Mouse (Mus musculus) intestine, postnatal 0 days (tissue): Measurements from ENCODE around the gene Nme3. TPM values are rescaled to one million over a fixed set of nuclear protein-coding genes. Genes with fewer than 3 reads are reported as not detected.

ENCODE experiments used
- ATAC-seq: fragments of 200-750 bp; cut with Nextera tagmentation; 2 replicates; pipeline ENCODE4 v1.8.0; 2017; ENCODE audit warnings: mild to moderate bottlenecking, moderate TSS enrichment, moderate library complexity
- H3K27ac ChIP-seq: fragments of 300-500 bp; sonication (generic); 2 replicates; pipeline ENCODE4 v1.5.1; 2014; ENCODE audit warnings: mild to moderate bottlenecking, low read depth, low read length, moderate library complexity
- H3K27me3 ChIP-seq: fragments of 300-500 bp; sonication (generic); replicated peaks from 2 replicates; pipeline ENCODE4 v1.6.1; 2014; ENCODE audit warnings: low read length, mixed read lengths; ENCODE audit not compliant: control insufficient read depth, insufficient read depth
- H3K36me3 ChIP-seq: fragments of 300-500 bp; sonication (generic); 2 replicates; pipeline ENCODE4 v1.6.1; 2014; ENCODE audit warnings: mild to moderate bottlenecking, moderate library complexity; ENCODE audit not compliant: control insufficient read depth, insufficient read depth
- H3K4me1 ChIP-seq: fragments of 300-500 bp; sonication (generic); replicated peaks from 2 replicates; pipeline ENCODE4 v1.6.1; 2014; ENCODE audit warnings: antibody characterized with exemption, low read length, mixed read lengths; ENCODE audit not compliant: control insufficient read depth, insufficient read depth
- H3K4me2 ChIP-seq: fragments of 300-500 bp; sonication (generic); replicated peaks from 2 replicates; pipeline ENCODE4 v1.6.1; 2014; ENCODE audit warnings: low read depth, mild to moderate bottlenecking, moderate library complexity
- H3K4me3 ChIP-seq: fragments of 300-500 bp; sonication (generic); 2 replicates; pipeline ENCODE4 v1.5.1; 2014; ENCODE audit warnings: low read depth, low read length
- H3K9ac ChIP-seq: fragments of 300-500 bp; sonication (generic); 2 replicates; pipeline ENCODE4 v1.6.1; 2014; ENCODE audit warnings: mild to moderate bottlenecking, low read depth, low read length
- H3K9me3 ChIP-seq: fragments of 300-500 bp; sonication (generic); 2 replicates; pipeline ENCODE4 v1.6.1; 2016; ENCODE audit warnings: mixed run types; ENCODE audit not compliant: control insufficient read depth
- CTCF ChIP-seq: sonication (generic); IDR thresholded peaks from 2 replicates; pipeline ENCODE4 v1.5.1; 2016; ENCODE audit warnings: low read depth, mild to moderate bottlenecking, control low read depth, antibody characterized with exemption, moderate library complexity
- WGBS: fragments of 180-500 bp; shearing (Covaris S2); extraction: QIAGEN DNeasy Blood & Tissue Kit; methylation state at CpG from one replicate; pipeline ENCODE4 v1.1.7; 2014; 5-methylcytosine and 5-hydroxymethylcytosine counted together
- polyA plus RNA-seq: library from polyadenylated mRNA; unstranded; fragments of >200 nt; fragmentation: Nextera tagmentation; extraction: Ambion mirVana; gene quantifications from 2 replicates; pipeline ENCODE4 v1.2.1, GENCODE M21; 2015

Nme3 gene
- polyA plus RNA-seq, 1 experiment from 2014 or later: 47.4 TPM

DNA sequence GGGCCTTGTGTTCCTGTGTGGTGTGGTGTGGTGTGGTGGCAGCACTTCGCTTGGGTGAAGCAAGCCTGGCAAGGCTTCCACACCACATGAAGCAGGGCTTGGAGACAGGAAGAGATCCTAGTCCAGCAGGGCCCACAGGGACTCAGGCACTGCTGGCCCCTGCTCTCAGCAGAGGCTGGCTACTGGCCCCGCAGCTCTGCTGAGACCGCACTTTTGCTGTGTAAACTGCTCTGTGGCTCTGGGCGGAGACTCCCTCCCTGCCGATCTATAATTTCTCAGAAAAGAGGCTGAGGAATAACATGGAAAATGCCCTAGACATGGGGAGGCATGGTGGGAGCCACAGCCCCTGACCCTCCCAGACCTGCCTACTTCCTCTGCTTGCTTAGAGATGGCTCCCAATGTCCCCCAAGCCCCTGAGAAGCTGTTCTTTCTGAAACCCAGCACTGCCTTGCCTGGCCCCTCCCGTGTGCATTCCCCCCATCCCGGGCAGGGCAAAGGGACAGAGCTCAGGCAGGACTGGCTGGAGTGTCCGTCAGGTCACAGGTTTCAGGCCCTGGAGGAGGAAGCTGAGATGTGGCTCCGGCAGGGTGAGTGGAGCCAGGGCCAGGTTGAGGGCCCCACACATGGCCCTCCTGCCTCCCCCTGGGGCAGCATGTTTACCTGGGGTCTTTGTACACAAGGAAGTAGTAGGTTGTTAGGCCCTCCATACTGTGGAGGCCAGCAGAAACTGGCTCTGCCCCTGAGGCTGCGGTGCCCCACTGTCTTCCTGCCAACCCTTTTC, 18.8 kb upstream of the Nme3 start:
- 31% methylated on average over 10 of the region's 10 CpGs for WGBS
- peak overlapping the region; percentile 54 for H3K4me2 ChIP-seq
- ATAC-seq: peak; percentile 75
- H3K27ac ChIP-seq: peak overlapping the region; percentile 94
- peak overlapping the region; percentile 9; the same call in 1 of the 2 replicates for H3K4me3 ChIP-seq
- 0 out of 2 replicates have a peak, but pooled peaks cover 5% of the 10 kb centered on the region for H3K4me1 ChIP-seq
- H3K36me3 ChIP-seq: peaks cover 5% of the 10 kb centered on the region
- no peaks in the 10 kb centered on the region for H3K9me3 ChIP-seq
- H3K9ac ChIP-seq: peak overlapping the region; percentile 40
- no peaks in the 10 kb centered on the region for H3K27me3 ChIP-seq
- TF ChIP-seq CTCF: no peak

DNA sequence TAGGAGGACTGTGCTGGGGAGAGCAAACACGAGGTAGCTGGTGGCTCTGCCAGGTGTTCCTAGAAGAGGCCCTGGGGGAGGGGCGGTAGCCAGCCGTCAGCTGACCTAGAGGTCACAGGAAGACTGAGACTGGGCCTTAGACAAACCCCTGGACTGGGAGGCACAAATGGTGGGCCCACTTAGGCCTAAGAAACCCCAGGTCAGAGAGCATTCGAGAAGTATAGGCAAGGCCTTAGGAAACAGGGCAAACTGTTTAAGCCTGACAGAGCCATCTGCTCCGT, 18.2 kb upstream of the Nme3 start:
- H3K4me3 ChIP-seq: peak overlapping the region; percentile 9; the same call in 1 of the 2 replicates
- peak overlapping the region; percentile 94 for H3K27ac ChIP-seq
- H3K27me3 ChIP-seq: no peaks in the 10 kb centered on the region
- H3K4me2 ChIP-seq: peak overlapping the region; percentile 54
- peak; percentile 65 for ATAC-seq
- 27% methylated on average over 5 of the region's 5 CpGs for WGBS
- peak overlapping the region; percentile 46 for H3K9ac ChIP-seq
- no peak for TF ChIP-seq CTCF
- H3K4me1 ChIP-seq: 0 out of 2 replicates have a peak, but pooled peaks cover 5% of the 10 kb centered on the region
- no peaks in the 10 kb centered on the region for H3K9me3 ChIP-seq
- H3K36me3 ChIP-seq: peaks cover 10% of the 10 kb centered on the region

DNA sequence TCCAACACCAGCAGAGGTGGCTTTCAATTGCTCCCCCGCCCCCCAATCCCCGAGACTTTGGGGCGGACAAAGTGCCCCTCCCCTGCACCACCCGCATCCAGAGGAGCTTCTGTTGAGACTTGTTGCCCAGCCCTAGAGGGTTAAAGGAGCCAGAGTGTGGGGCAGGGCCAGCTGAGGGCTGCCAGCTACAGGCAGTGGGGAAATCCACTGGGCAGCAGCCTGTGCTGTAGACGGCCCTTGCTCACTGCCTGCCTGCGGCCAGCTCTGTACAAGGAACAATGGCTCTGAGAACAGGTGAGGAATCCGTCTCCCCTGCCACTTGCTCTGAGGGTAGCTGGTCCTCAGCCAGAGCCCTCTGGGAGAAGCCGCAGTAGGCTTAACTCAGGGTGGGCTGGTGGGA, 17.8 kb upstream of the Nme3 start:
- ATAC-seq: peak; percentile 15; the same call in 1 of the 2 replicates
- Histone ChIP-seq H3K9ac (peak overlapping the region; percentile 46), H3K9me3 (no peaks in the 10 kb centered on the region), H3K4me1 (0 out of 2 replicates have a peak, but pooled peaks cover 5% of the 10 kb centered on the region), H3K4me2 (peak overlapping the region; percentile 54), H3K27me3 (no peaks in the 10 kb centered on the region), H3K27ac (peak overlapping the region; percentile 94), H3K4me3 (0 out of 2 replicates have a peak overlapping the region, but pooled peaks have one; percentile 3), H3K36me3 (peaks cover 15% of the 10 kb centered on the region)
- WGBS: 55% methylated on average over 8 of the region's 8 CpGs
- no peak for TF ChIP-seq CTCF

DNA sequence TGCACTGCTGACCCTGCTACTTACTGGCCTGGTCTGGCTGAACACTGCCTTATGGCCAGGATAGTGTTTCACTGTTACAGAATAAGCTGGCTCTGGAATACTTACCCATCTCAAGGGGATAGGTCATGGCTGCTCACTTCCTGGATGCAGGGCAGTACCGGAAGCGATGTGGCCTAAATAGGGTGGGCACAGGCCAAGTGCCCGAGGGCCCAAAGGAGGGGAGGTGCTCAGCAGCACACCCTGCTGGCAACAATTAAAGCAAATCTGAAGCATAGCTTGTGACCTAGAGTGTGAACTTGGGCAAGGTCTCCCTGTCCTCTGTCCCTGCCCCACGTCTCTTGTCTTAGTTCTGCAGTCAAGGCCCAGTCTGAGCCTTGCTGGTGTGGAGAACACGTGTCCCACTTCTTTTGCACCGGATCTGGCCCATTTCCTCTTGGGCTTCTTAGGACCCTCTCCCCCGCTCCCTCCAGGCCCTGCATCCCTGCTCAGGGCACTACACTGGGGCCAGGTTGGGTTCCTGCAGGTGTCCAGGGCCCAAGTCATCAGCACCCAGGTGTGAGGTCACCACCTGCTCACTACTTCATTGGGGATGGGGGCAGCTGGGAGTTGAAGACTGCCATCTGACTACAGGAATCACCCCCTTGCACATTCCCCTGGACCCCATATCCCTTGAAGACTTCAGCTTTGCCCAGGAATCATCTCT, 14.4 kb upstream of the Nme3 start:
- peak; percentile 82 for TF ChIP-seq CTCF
- no peaks in the 10 kb centered on the region for H3K27me3 ChIP-seq
- H3K4me2 ChIP-seq: no peak overlapping the region
- 52% methylated on average over 7 of the region's 7 CpGs for whole genome bisulfite sequencing
- H3K9ac ChIP-seq: no peak overlapping the region
- H3K4me3 ChIP-seq: no peak overlapping the region
- no peaks in the 10 kb centered on the region for H3K9me3 ChIP-seq
- H3K27ac ChIP-seq: no peak overlapping the region
- peaks cover 5% of the 10 kb centered on the region; the same call in 1 of the 2 replicates for H3K4me1 ChIP-seq
- peaks cover 29% of the 10 kb centered on the region for H3K36me3 ChIP-seq
- no peak for ATAC-seq

DNA sequence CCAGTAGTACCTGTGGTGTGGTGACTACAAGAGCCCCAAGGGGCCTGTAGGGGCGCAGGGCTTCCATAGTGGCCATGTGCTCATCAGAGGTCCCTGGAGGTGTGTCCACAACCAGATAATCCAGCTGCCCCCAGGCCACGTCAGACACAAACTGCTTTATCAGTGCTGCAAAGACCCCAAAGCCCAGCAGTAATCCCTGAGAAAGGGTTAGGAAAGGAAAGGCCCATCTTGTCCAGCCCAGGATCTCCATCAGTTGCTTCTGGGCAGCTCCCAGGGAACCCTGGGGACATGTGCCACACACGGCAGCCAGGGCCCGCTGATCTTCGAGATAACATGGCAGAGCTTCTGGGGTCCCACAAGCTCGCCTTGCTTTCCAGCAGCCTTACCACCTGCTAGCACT, 11.9 kb upstream of the Nme3 start:
- no peak for ATAC-seq
- Histone ChIP-seq H3K4me1 (peaks cover 12% of the 10 kb centered on the region; the same call in 1 of the 2 replicates), H3K4me3 (no peak overlapping the region), H3K9ac (no peak overlapping the region), H3K9me3 (no peaks in the 10 kb centered on the region), H3K36me3 (peaks cover 29% of the 10 kb centered on the region), H3K27ac (no peak overlapping the region), H3K27me3 (no peaks in the 10 kb centered on the region), H3K4me2 (no peak overlapping the region)
- no peak for TF ChIP-seq CTCF
- WGBS: 89% methylated on average over 6 of the region's 6 CpGs
